Mouse (Mus musculus): Measurements from ENCODE around the gene Brms1l. TPM values are rescaled to one million over a fixed set of nuclear protein-coding genes. Genes with fewer than 3 reads are reported as not detected.
A peak's percentile ranks its signal among the peaks of the same experiment; 100 is the strongest.

Brms1l gene
- total and polyA plus RNA-seq, 3 experiments, result 17.4 to 33.5 TPM; not detected in 1

DNA sequence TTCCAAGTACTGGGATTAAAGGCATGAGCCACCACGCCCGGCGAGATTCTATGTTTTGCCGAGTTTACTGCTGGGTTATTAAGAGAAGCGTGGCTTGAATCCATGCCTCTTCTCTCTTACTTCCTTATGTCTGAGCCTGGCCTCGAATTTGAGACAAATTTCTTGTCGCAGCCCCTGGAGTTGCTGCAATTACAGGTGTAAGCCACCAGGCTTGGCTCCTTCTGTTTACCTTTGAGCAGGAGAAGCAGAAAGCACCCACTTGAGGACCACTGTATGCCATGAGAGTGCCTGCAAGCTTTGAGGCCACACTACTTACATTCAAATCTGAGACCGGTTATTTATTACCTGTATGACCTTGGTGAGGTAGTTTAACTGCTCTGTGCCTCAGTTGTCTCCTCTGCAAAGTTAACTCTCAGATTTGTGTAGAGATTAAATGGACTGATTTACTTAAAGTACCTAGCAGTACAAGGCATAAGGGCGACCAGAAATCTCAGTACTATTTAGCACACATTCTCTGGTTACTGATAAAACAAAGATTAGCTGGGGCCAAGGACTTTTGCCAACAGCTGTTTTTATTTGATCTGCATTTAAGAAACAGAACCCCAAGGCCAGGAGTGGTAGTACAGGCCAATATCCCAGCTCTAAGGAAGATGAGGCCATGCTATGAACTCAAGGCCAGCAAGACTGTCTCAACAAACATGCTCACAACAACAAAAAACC, 2.1 kb upstream of the Brms1l start:
- DNase-seq (ENCODE audit: low read depth, low spot score), result peak; percentile 41
- peak; percentile 17; the same call in 1 of the 2 replicates for TF ChIP-seq GATA1 (IDR thresholded peaks at IDR 0.05; ENCODE audit: low read depth, low read length)
- TF ChIP-seq MXI1 (IDR thresholded peaks at IDR 0.05; ENCODE audit: low read depth, low read length), result no peak
- TF ChIP-seq RCOR1 (IDR thresholded peaks at IDR 0.05; ENCODE audit: low read depth, low read length), result peak; percentile 91
- TF ChIP-seq CTCF (IDR thresholded peaks at IDR 0.05 in 2 of 3, conservative IDR thresholded peaks at IDR 0.05 in 1 of 3; ENCODE audit: control insufficient read depth in 1 of 3, insufficient read depth in 1 of 3, low read depth in 2 of 3, low read length in 3 of 3, poor library complexity in 1 of 3, severe bottlenecking in 1 of 3), result 0 out of 6 replicates have a peak, but pooled peaks of 1 of the 3 experiments have one; percentile 9
- Histone ChIP-seq H3K27me3 (ENCODE audit: control insufficient read depth in 1 of 2, insufficient read depth in 2 of 2, low read length in 2 of 2) (no peaks in the 10 kb centered on the region), H3K9me3 (replicated peaks; ENCODE audit: insufficient read depth, low read length) (no peaks in the 10 kb centered on the region), H3K36me3 (ENCODE audit: control insufficient read depth in 1 of 2, insufficient read depth in 2 of 2, low read length in 2 of 2) (peaks cover 0 to 9% of the 10 kb centered on the region in 2 experiments; a peak in 2 of 4 replicates), H3K27ac (ENCODE audit: control insufficient read depth, low read depth, low read length) (no peak overlapping the region), H3K4me1 (ENCODE audit: control insufficient read depth in 1 of 2, insufficient read depth in 2 of 2, low read length in 2 of 2) (peaks cover 0 to 4% of the 10 kb centered on the region in 2 experiments; a peak in 2 of 4 replicates), H3K9ac (ENCODE audit: control insufficient read depth, low read depth, low read length, poor library complexity, severe bottlenecking) (no peak overlapping the region), H3K4me3 (ENCODE audit: control insufficient read depth in 1 of 2, insufficient read depth in 1 of 2, low read depth in 2 of 2, low read length in 2 of 2) (no peak overlapping the region), H3K79me2 (ENCODE audit: control insufficient read depth, insufficient read depth, low read length, poor library complexity) (peaks cover 13% of the 10 kb centered on the region)

DNA sequence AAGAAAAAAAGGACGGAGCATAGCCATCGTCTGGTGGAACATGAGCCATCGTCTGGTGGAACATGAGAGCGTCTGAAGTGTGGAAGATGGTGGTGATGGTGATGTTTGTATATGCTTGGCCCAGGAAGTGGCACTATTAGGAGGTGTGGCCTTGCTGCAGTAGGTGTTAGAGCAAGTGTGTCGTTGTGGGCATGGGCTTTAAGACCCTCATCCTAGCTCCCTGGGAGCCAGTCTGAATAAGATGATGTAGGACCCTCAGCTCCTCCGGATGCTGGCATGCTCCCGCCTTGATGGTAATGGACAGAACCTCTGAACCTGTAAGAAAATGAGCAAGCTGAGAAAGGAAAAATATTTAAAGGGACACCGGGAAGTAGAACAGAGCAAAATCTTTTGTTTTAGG, 1.2 kb upstream of the Brms1l start:
- no peaks in the 10 kb centered on the region for H3K9me3 ChIP-seq (replicated peaks; ENCODE audit: insufficient read depth, low read length)
- H3K9ac ChIP-seq (ENCODE audit: control insufficient read depth, low read depth, low read length, poor library complexity, severe bottlenecking), result peak overlapping the region; percentile 57
- H3K4me1 ChIP-seq (ENCODE audit: control insufficient read depth in 1 of 2, insufficient read depth in 2 of 2, low read length in 2 of 2), result peaks cover 0 to 4% of the 10 kb centered on the region in 2 experiments; a peak in 2 of 4 replicates
- peak; percentile 16 for DNase-seq (ENCODE audit: low read depth, low spot score)
- H3K4me3 ChIP-seq (ENCODE audit: control insufficient read depth in 1 of 2, insufficient read depth in 1 of 2, low read depth in 2 of 2, low read length in 2 of 2), result peak overlapping the region; percentile 21 to 34
- H3K27me3 ChIP-seq (ENCODE audit: control insufficient read depth in 1 of 2, insufficient read depth in 2 of 2, low read length in 2 of 2), result no peaks in the 10 kb centered on the region
- peaks cover 13% of the 10 kb centered on the region for H3K79me2 ChIP-seq (ENCODE audit: control insufficient read depth, insufficient read depth, low read length, poor library complexity)
- TF ChIP-seq UBTF (IDR thresholded peaks at IDR 0.05; ENCODE audit: borderline replicate concordance, insufficient read depth, low read depth, low read length), result no peak
- TF ChIP-seq USF2 (IDR thresholded peaks at IDR 0.05; ENCODE audit: borderline replicate concordance in 1 of 2, insufficient read depth in 1 of 2, low read depth in 1 of 2, low read length in 2 of 2), result no peak
- no peak for TF ChIP-seq NELFE (IDR thresholded peaks at IDR 0.05; ENCODE audit: low read depth, low read length)
- H3K27ac ChIP-seq (ENCODE audit: control insufficient read depth, low read depth, low read length), result no peak overlapping the region
- peaks cover 0 to 9% of the 10 kb centered on the region in 2 experiments; a peak in 2 of 4 replicates for H3K36me3 ChIP-seq (ENCODE audit: control insufficient read depth in 1 of 2, insufficient read depth in 2 of 2, low read length in 2 of 2)

DNA sequence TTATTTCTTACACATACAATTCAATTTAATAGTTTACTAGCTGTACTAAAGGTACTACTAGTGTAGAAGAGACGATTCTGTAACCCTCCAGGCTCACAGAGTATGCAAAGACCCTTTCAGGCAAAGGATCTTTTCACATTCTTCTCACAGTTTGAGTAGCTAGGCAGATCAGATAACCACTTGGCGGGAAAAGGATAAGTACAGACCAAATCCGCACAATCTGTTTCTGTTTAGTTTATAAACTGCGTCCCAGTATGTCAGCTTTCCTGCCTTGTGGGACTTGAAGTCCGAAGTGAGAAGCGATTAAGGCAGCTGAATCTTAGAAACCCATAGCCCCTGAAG, 296 bp upstream of the Brms1l start:
- H3K27me3 ChIP-seq (ENCODE audit: control insufficient read depth in 1 of 2, insufficient read depth in 2 of 2, low read length in 2 of 2), result no peaks in the 10 kb centered on the region
- peaks cover 0 to 4% of the 10 kb centered on the region in 2 experiments; a peak in 2 of 4 replicates for H3K4me1 ChIP-seq (ENCODE audit: control insufficient read depth in 1 of 2, insufficient read depth in 2 of 2, low read length in 2 of 2)
- H3K27ac ChIP-seq (ENCODE audit: control insufficient read depth, low read depth, low read length), result peak overlapping the region; percentile 64
- H3K79me2 ChIP-seq (ENCODE audit: control insufficient read depth, insufficient read depth, low read length, poor library complexity), result peaks cover 13% of the 10 kb centered on the region
- H3K4me3 ChIP-seq (ENCODE audit: control insufficient read depth in 1 of 2, insufficient read depth in 1 of 2, low read depth in 2 of 2, low read length in 2 of 2), result peak overlapping the region; percentile 21 to 34
- H3K9me3 ChIP-seq (replicated peaks; ENCODE audit: insufficient read depth, low read length), result no peaks in the 10 kb centered on the region
- no peak for DNase-seq (ENCODE audit: low read depth, low spot score)
- peaks cover 0 to 9% of the 10 kb centered on the region in 2 experiments; a peak in 2 of 4 replicates for H3K36me3 ChIP-seq (ENCODE audit: control insufficient read depth in 1 of 2, insufficient read depth in 2 of 2, low read length in 2 of 2)
- H3K9ac ChIP-seq (ENCODE audit: control insufficient read depth, low read depth, low read length, poor library complexity, severe bottlenecking), result peak overlapping the region; percentile 57
- TF ChIP-seq USF2 (IDR thresholded peaks at IDR 0.05; ENCODE audit: borderline replicate concordance in 1 of 2, insufficient read depth in 1 of 2, low read depth in 1 of 2, low read length in 2 of 2) (no peak), TBP (IDR thresholded peaks at IDR 0.05; ENCODE audit: low read depth, low read length) (peak; percentile 73), GATA1 (IDR thresholded peaks at IDR 0.05; ENCODE audit: low read depth, low read length) (peak; percentile 100), E2F4 (IDR thresholded peaks at IDR 0.05; ENCODE audit: borderline replicate concordance, low read depth, low read length) (peak; percentile 100), SIN3A (IDR thresholded peaks at IDR 0.05; ENCODE audit: low read length) (peak; percentile 85)
